Mouse (Mus musculus) spleen, postnatal 0 days (tissue): Measurements from ENCODE around the gene Ino80. TPM values are rescaled to one million over a fixed set of nuclear protein-coding genes. Genes with fewer than 3 reads are reported as not detected.

Source experiments
- polyA plus RNA-seq: library from polyadenylated mRNA; unstranded; fragments of >200 nt; fragmentation: Nextera tagmentation; extraction: Ambion mirVana; gene quantifications from 2 replicates; pipeline ENCODE4 v1.2.1, GENCODE M21; 2015

Gene Ino80
- 2.9 and 3.1 TPM in 2 replicates for polyA plus RNA-seq

GRCm38 (mm10) chr2:119477571-119478396 is at the start of gene Ino80:
Gene Ino80, minus strand, starts transcription at chr2:119477687.

DNA sequence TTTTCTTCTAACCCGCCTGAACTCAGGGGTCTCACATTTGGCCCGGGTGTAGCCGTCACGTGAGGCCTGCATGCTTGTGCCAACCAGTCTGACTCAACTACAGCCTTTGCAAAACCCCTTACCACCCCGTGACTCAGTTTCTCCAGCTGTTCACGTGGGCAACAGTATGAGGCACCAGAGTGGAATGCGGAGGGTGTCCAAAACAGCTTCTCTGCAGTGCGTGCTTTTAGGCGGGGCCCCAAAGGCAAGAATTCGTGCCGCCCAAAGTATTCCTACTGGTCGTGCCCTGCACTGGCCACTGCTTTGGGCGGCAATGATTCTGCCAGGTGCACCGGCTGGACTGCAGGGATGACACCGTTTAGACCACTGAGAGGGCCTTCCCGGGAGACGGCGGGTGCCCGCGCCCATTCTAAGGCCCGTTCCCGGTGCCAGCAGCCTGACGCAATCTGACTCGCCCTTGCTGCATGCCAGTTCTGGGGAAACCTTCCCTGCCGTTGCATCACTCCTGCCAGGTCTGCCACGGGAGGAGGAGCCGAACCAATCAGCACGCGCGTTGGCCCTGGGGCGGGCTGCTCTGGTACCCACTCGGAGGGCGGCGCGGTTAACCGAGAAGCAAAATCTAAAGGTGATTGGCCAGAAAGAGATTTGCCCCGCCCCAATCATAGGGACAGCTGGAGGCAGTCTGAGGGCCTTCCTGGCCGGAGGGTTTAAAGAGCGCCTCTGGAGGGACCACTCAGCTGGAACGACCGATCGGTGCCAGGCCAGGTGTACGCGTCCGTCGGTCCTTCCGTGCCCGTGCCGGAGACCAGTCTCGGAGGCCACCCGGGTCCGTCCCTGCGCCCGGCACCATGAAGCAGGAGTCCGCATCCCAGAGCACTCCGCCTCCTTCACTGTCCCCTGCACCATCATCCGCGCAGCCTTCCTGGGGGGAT is 126.7 kb downstream of the Ino80 start, which contains the start of gene Chac1:
TSS of gene Chac1 (plus strand) at position 675 of the 932 bp plus-strand sequence.

GRCm38 (mm10) chr2:119325568-119326143 is 151.8 kb downstream of the Ino80 start, which contains the start of gene Dll4:
Gene Dll4, plus strand, starts transcription at chr2:119325784.

Other genes with a start within 250 kb of the Ino80 start
- gene Ppp1r14d, start 247.8 kb downstream of the Ino80 start, polyA plus RNA-seq, result not detected in 2 replicates
- 0.93 and 1.2 TPM in 2 replicates for gene Spint1, start 240.3 kb downstream of the Ino80 start, polyA plus RNA-seq
- 0.46 and 0.77 TPM in 2 replicates for gene Rhov, start 206.4 kb downstream of the Ino80 start, polyA plus RNA-seq
- 7.1 and 8.1 TPM in 2 replicates for gene Vps18, start 188.9 kb downstream of the Ino80 start, polyA plus RNA-seq
- gene Dll4, start 151.9 kb downstream of the Ino80 start, polyA plus RNA-seq, result 2.2 and 2.6 TPM in 2 replicates
- 0.81 and 1.2 TPM in 2 replicates for gene Chac1, start 126.5 kb downstream of the Ino80 start, polyA plus RNA-seq
- gene Exd1, start 69.9 kb upstream of the Ino80 start, polyA plus RNA-seq, result 0.16 and 0.31 TPM in 2 replicates
- gene Chp1, start 70.0 kb upstream of the Ino80 start, polyA plus RNA-seq, result 50.4 and 51.4 TPM in 2 replicates
- 105 and 117 TPM in 2 replicates for gene Nusap1, start 140.6 kb upstream of the Ino80 start, polyA plus RNA-seq
- gene Oip5, start 140.8 kb upstream of the Ino80 start, polyA plus RNA-seq, result 48.0 and 56.3 TPM in 2 replicates
- 30.7 and 33.1 TPM in 2 replicates for gene Ndufaf1, start 185.1 kb upstream of the Ino80 start, polyA plus RNA-seq
- 38.5 and 40.6 TPM in 2 replicates for gene Rtf1, start 197.4 kb upstream of the Ino80 start, polyA plus RNA-seq